Comparison of ENCODE assay signal across 13 mouse cellular contexts in genomic region chr10:77004936-77005335, GRCm38 (mm10). TPM values are rescaled to one million over a fixed set of nuclear protein-coding genes. Genes with fewer than 3 reads are reported as not detected.
DNase-seq lines count a peak whose midpoint lies in the region; ATAC-seq and TF ChIP-seq lines count a peak whose summit lies in the region.
"Had no signal": no experiment of that assay in that cellular context is flagged by ENCODE, and none has a peak within 500 bp of the region (broad histone marks: within the 10 kb centered on the region; RNA-seq: fewer than 3 reads in every experiment).

No protein-coding gene starts in this region.

- peaks cover 11% of the 10 kb centered on the region for H3K4me1 ChIP-seq in kidney, postnatal 0 days (replicated peaks; ENCODE audit: insufficient read depth, low read length)
- H3K4me1 ChIP-seq in kidney, embryonic 16.5 days (ENCODE audit: insufficient read depth, low read length), result peaks cover 12% of the 10 kb centered on the region
- H3K4me1 ChIP-seq in olfactory bulb, adult 2 months (ENCODE audit: control insufficient read depth, insufficient read depth, low read length), result peaks cover 32% of the 10 kb centered on the region

- 21% methylated on average over 7 of the region's 7 CpGs for WGBS in kidney, postnatal 0 days
- 21% methylated on average over 7 of the region's 7 CpGs for WGBS in kidney, embryonic 16.5 days
- WGBS in olfactory bulb, adult 2 months, result 38% methylated on average over 7 of the region's 7 CpGs

- ATAC-seq in kidney, postnatal 0 days (replicated peaks; ENCODE audit: low FRiP score, low read depth), result no peak
- no peak for ATAC-seq in kidney, embryonic 16.5 days (ENCODE audit: low FRiP score, low TSS enrichment)
- ATAC-seq: liver, embryonic 12.5 days had no signal

- H3K4me3 ChIP-seq in kidney, postnatal 0 days (replicated peaks; ENCODE audit: low read depth, low read length), result no peak overlapping the region
- no peak overlapping the region for H3K4me3 ChIP-seq in kidney, embryonic 16.5 days (ENCODE audit: low read length)
- no peak overlapping the region for H3K4me3 ChIP-seq in olfactory bulb, adult 2 months (ENCODE audit: insufficient read depth, low read depth, low read length)
- H3K4me3 ChIP-seq: liver, embryonic 12.5 days; stomach, embryonic 15.5 days had no signal

- DNase-seq in adrenal gland, postnatal 10 days, result peak; percentile 7
- DNase-seq in adrenal gland, postnatal 36 days, result no peak
- peak; percentile 15 for DNase-seq in kidney, postnatal 0 days (ENCODE audit: low spot score)
- peak; percentile 57 for DNase-seq in embryo, embryonic 9.5 days (ENCODE audit: extremely low spot score)
- no peak for DNase-seq in frontal cortex, postnatal 10 days (ENCODE audit: low spot score in 2 of 2)
- DNase-seq in liver, result no peak
- DNase-seq: cerebellum, adult 11-12 months; heart, postnatal 10 days; kidney, adult 11 months had no signal

- H3K4me2 ChIP-seq in kidney, postnatal 0 days (ENCODE audit: low read length), result no peak overlapping the region
- no peak overlapping the region for H3K4me2 ChIP-seq in kidney, embryonic 16.5 days (replicated peaks; ENCODE audit: low read depth, low read length)
- H3K4me2 ChIP-seq: liver, embryonic 12.5 days; stomach, embryonic 15.5 days had no signal

- no peaks in the 10 kb centered on the region for H3K36me3 ChIP-seq in kidney, postnatal 0 days (ENCODE audit: insufficient read depth, low read length)
- H3K36me3 ChIP-seq in kidney, embryonic 16.5 days (ENCODE audit: insufficient read depth, low read length), result no peaks in the 10 kb centered on the region
- H3K36me3 ChIP-seq: liver, embryonic 12.5 days; stomach, embryonic 15.5 days had no signal

- no peaks in the 10 kb centered on the region for H3K27me3 ChIP-seq in kidney, postnatal 0 days (ENCODE audit: insufficient read depth, low read length)
- no peaks in the 10 kb centered on the region for H3K27me3 ChIP-seq in kidney, embryonic 16.5 days (ENCODE audit: insufficient read depth, low read length)
- H3K27me3 ChIP-seq: liver, embryonic 12.5 days; stomach, embryonic 15.5 days had no signal

- H3K27ac ChIP-seq in kidney, postnatal 0 days, result no peak overlapping the region
- H3K27ac ChIP-seq in kidney, embryonic 16.5 days (ENCODE audit: low read length), result no peak overlapping the region
- H3K27ac ChIP-seq in olfactory bulb, adult 2 months (ENCODE audit: insufficient read depth, low read depth, low read length), result peak overlapping the region; percentile 47; the same call in 1 of the 2 replicates
- H3K27ac ChIP-seq: liver, embryonic 12.5 days; stomach, embryonic 15.5 days had no signal

- TF ChIP-seq CTCF in kidney, postnatal 0 days (IDR thresholded peaks at IDR 0.05; ENCODE audit: low read depth), result no peak
- no peak for TF ChIP-seq CTCF in olfactory bulb, adult 2 months (IDR thresholded peaks at IDR 0.05; ENCODE audit: insufficient read depth, low read depth, low read length)

- H3K9ac ChIP-seq in kidney, postnatal 0 days (ENCODE audit: low read depth, low read length), result no peak overlapping the region
- H3K9ac ChIP-seq in kidney, embryonic 16.5 days (replicated peaks; ENCODE audit: low read length), result no peak overlapping the region
- H3K9ac ChIP-seq: liver, embryonic 12.5 days; stomach, embryonic 15.5 days had no signal

- no peaks in the 10 kb centered on the region for H3K9me3 ChIP-seq in kidney, postnatal 0 days (replicated peaks; ENCODE audit: low read length)
- H3K9me3 ChIP-seq in kidney, embryonic 16.5 days (ENCODE audit: low read length), result no peaks in the 10 kb centered on the region
- H3K9me3 ChIP-seq: liver, embryonic 12.5 days; stomach, embryonic 15.5 days had no signal

- no peak for TF ChIP-seq POLR2A in olfactory bulb, adult 2 months (IDR thresholded peaks at IDR 0.05; ENCODE audit: insufficient read depth, low read depth, low read length)

RNA-seq across cellular contexts. Expression of gene Slc19a1, which starts 27.1 kb away (rescaled TPM):
- 10 to 100 TPM; 25.7 TPM for total RNA-seq in adrenal gland, postnatal 10 days (2021)
- 10 to 100 TPM; 19.3 to 25.1 TPM for total RNA-seq in adrenal gland, postnatal 36 days (2021)
- 48.0 and 51.5 TPM in 2 replicates for polyA plus RNA-seq in kidney, postnatal 0 days (2015; fragmentation: Nextera tagmentation; extraction: Ambion mirVana)
- polyA plus RNA-seq in kidney, embryonic 16.5 days (2015; fragmentation: Nextera tagmentation; extraction: Ambion mirVana), result 58.4 and 60.3 TPM in 2 replicates
- not detected in 2 replicates for polyA plus RNA-seq in olfactory bulb, adult 2 months (2012; ENCODE audit: insufficient read depth, insufficient read length, low replicate concordance, missing spikeins)

RNA-seq across cellular contexts. Expression of gene Pcbp3, which starts 43.2 kb away (rescaled TPM):
- 10 to 100 TPM; 35.4 to 48.2 TPM for total RNA-seq in adrenal gland, postnatal 10 days (2021)
- total RNA-seq in adrenal gland, postnatal 36 days (2021), result 10 to 100 TPM; 22.9 to 32.9 TPM
- 32.3 and 37.8 TPM in 2 replicates for polyA plus RNA-seq in kidney, postnatal 0 days (2015; fragmentation: Nextera tagmentation; extraction: Ambion mirVana)
- polyA plus RNA-seq in kidney, embryonic 16.5 days (2015; fragmentation: Nextera tagmentation; extraction: Ambion mirVana), result 53.2 and 54.4 TPM in 2 replicates
- polyA plus RNA-seq in olfactory bulb, adult 2 months (2012; ENCODE audit: insufficient read depth, insufficient read length, low replicate concordance, missing spikeins), result not detected in 2 replicates

Comparison
In these comparisons a context has a peak if more than half of its experiments do, and no peak if none do; other contexts are left out.
1. DNase-seq: peak in adrenal gland, postnatal 10 days (single experiment), kidney, postnatal 0 days (single experiment) and embryo, embryonic 9.5 days (single experiment); none in adrenal gland, postnatal 36 days (0 of 2), frontal cortex, postnatal 10 days (0 of 2) and liver (single experiment).
2. RNA of gene Slc19a1, which starts 27.1 kb away (polyA plus RNA-seq): 58.4 to 60.3 TPM in kidney, embryonic 16.5 days and 48.0 to 51.5 TPM in kidney, postnatal 0 days; not detected in olfactory bulb, adult 2 months; every median in the first group is over 10 times any median in the second.